Mouse (Mus musculus) heart, adult 2 months (tissue): ENCODE measurements around the gene Stx2. TPM values are rescaled to one million over a fixed set of nuclear protein-coding genes. Genes with fewer than 3 reads are reported as not detected.
A peak's percentile ranks its signal among the peaks of the same experiment; 100 is the strongest.

ENCODE experiments used
- DNase-seq, 2 experiments: peaks; one replicate each; pipeline ENCODE4 v3.0.0; 2021
- H3K27ac ChIP-seq: fragments of 200-600 bp; 2 replicates; pipeline ENCODE4 v1.8.1; 2022
- H3K27me3 ChIP-seq: fragments of 200-500 bp; 2 replicates; pipeline ENCODE4 v1.6.1; 2012; ENCODE audit warnings: mild to moderate bottlenecking, low read length, inconsistent platforms, mixed read lengths; ENCODE audit not compliant: control insufficient read depth, insufficient read depth
- H3K36me3 ChIP-seq: fragments of 200-500 bp; 2 replicates; pipeline ENCODE4 v1.6.1; 2012; ENCODE audit warnings: low read length, inconsistent platforms; ENCODE audit not compliant: control insufficient read depth, insufficient read depth
- H3K4me1 ChIP-seq: fragments of 200-500 bp; 2 replicates; pipeline ENCODE4 v1.6.1; 2011; ENCODE audit warnings: low read length; ENCODE audit not compliant: control insufficient read depth, insufficient read depth
- H3K4me3 ChIP-seq: fragments of 200-600 bp; 2 replicates; pipeline ENCODE4 v1.8.1; 2022
- H3K79me2 ChIP-seq: fragments of 200-500 bp; replicated peaks from 2 replicates; pipeline ENCODE4 v1.6.1; 2012; ENCODE audit warnings: mild to moderate bottlenecking, inconsistent platforms, low read length, moderate library complexity, mixed read lengths; ENCODE audit not compliant: control insufficient read depth, insufficient read depth
- H3K9ac ChIP-seq: fragments of 200-500 bp; 2 replicates; pipeline ENCODE4 v1.6.1; 2012; ENCODE audit warnings: low read depth, mild to moderate bottlenecking, control low read depth, inconsistent platforms, low read length, mixed read lengths
- CTCF ChIP-seq: fragments of 200-600 bp; IDR thresholded peaks from 2 replicates; pipeline ENCODE4 v1.8.1; 2022; ENCODE audit warnings: antibody characterized with exemption, mild to moderate bottlenecking, moderate library complexity
- EP300 ChIP-seq: fragments of 200-500 bp; IDR thresholded peaks from 2 replicates; pipeline ENCODE4 v1.6.1; 2011; ENCODE audit warnings: low read depth, low read length, control low read depth; ENCODE audit not compliant: insufficient read depth
- POLR2A ChIP-seq: fragments of 200-500 bp; IDR thresholded peaks from 2 replicates; pipeline ENCODE4 v1.6.1; 2011; ENCODE audit warnings: mild to moderate bottlenecking, low read depth, low read length, control low read depth; ENCODE audit not compliant: insufficient read depth
- WGBS: fragments of 180-500 bp; shearing (Covaris S2); methylation state at CpG from one replicate; pipeline ENCODE4 v1.1.7; 2018; 5-methylcytosine and 5-hydroxymethylcytosine counted together
- intact Hi-C: fragments of 180-260 bp; cut with DNase I; formaldehyde crosslinking; loops from one replicate; pipeline ENCODE4 v1.15.1; 2025
- polyA plus RNA-seq: library from polyadenylated mRNA; depleted of rRNA; stranded (reverse); fragments of >200 nt; gene quantifications from 2 replicates; pipeline ENCODE4 v1.2.3, GENCODE M21; 2012
- total RNA-seq, 2 experiments: library from RNA; stranded (reverse); gene quantifications; 2 replicates each; pipeline ENCODE4 v1.2.3; 2021

The Stx2 gene
- total and polyA plus RNA-seq, 3 experiments, result 12.0 to 17.1 (median 14.2) TPM

GRCm38 (mm10) chr5:129008008-129008407, 366 bp downstream of the Stx2 start:
- intact Hi-C loops, result loop anchor here (1.0 kb wide), 1 partner anchor 12 kb away; the partner anchor contains the start of gene Ran
- Histone ChIP-seq H3K27me3 (no peaks in the 10 kb centered on the region), H3K4me1 (peaks cover 8% of the 10 kb centered on the region), H3K79me2 (no peaks in the 10 kb centered on the region), H3K9ac (peak overlapping the region; percentile 79), H3K36me3 (no peaks in the 10 kb centered on the region), H3K27ac (peak overlapping the region; percentile 87), H3K4me3 (peak overlapping the region; percentile 66)
- WGBS, result 1% methylated on average over 18 of the region's 18 CpGs
- no peak for DNase-seq
- TF ChIP-seq POLR2A (no peak), CTCF (no peak), EP300 (no peak)

DNA sequence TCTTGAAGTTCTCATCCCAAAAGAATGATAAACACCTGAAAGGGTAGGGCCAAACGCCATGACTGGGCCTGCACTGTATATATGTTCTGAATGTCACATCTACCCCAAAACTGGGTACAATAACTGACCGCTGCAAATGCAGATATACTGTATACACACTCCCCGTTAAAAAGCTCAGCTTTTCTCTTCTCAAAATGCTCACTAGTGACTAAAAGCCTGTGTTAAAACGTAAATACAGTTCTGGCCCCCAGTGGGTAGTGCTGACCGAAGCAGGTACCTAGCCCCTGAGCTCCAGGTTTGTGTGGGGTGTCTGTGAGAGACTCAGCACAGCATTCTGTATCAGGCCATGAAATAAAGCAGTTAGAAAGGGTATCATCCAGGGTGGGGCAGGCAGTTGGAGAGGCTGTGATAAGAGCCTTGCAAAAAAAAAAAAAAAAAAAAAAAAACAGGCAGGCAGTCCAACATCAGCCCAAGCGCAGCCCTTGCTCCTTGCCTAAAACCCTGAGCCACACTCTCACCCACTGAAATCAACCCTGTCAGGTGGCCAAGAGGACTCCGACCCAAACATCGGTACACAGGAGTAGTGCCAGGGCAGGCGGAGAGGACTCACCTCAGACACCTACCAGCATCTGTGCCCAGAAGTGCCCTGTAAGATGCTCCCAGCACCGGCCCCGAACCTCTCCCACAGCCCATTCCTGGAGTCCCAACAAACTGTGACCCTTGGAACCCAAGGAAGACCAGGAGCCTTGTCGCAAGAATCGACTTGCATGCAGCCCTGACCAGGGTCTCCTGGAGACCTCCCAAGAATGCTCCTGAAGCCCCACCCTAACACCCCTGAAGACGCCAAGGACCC, 1.0 kb downstream of the Stx2 start:
- intact Hi-C loops, result no loop called here
- H3K9ac ChIP-seq, result peak overlapping the region; percentile 79
- H3K79me2 ChIP-seq, result no peaks in the 10 kb centered on the region
- H3K4me1 ChIP-seq, result peaks cover 14% of the 10 kb centered on the region
- H3K4me3 ChIP-seq, result peak overlapping the region; percentile 66
- TF ChIP-seq POLR2A, result no peak
- no peak for TF ChIP-seq EP300
- TF ChIP-seq CTCF, result no peak
- H3K27ac ChIP-seq, result peak overlapping the region; percentile 87
- 38% methylated on average over 14 of the region's 14 CpGs for WGBS
- DNase-seq, result peak in 1 of 2 experiments; percentile 26
- H3K27me3 ChIP-seq, result no peaks in the 10 kb centered on the region
- no peaks in the 10 kb centered on the region for H3K36me3 ChIP-seq

DNA sequence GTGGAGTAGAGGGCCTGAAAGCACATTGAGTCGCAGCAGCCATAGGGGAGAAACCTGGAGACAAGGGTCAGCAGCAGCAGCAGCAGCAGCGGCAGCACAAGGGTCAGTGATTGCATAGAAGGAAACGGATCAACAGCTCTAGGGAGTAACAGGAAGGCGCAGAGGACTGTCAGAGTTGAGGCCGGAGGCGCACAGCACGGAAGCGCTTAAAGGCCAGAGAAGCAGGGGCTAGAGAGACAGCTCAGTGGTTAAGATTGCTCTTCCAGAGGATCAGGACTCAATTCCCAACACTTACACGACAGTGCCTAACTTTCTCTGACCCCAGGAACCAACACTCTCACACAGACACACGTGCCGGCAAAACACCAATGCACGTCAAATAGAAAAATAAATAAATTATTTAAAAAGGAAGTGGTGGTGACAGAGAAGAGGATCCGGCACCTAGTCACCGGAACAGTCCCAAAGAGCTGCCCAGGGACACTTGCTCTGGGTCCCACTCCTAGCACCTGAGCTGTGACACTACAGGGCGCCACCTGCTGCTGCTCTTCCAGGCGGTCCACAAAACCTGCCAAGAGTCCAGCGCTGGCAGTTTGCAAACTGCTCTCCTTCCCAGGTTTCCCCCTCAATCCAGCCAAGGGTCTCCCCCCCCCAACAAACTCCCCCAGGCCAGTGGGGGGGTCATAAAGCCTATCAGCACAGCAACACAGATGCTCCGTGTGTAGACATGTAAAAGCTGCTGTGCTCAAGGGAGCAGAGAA, 2.2 kb downstream of the Stx2 start:
- Histone ChIP-seq H3K36me3 (no peaks in the 10 kb centered on the region), H3K4me1 (peaks cover 18% of the 10 kb centered on the region), H3K4me3 (peak overlapping the region; percentile 38), H3K27me3 (no peaks in the 10 kb centered on the region), H3K9ac (peak overlapping the region; percentile 43), H3K27ac (peak overlapping the region; percentile 87), H3K79me2 (no peaks in the 10 kb centered on the region)
- DNase-seq, result peak; percentile 34 to 43
- 42% methylated on average over 18 of the region's 18 CpGs for WGBS
- TF ChIP-seq POLR2A (0 out of 2 replicates have a peak, but pooled peaks have one; percentile 46), EP300 (no peak), CTCF (peak; percentile 54)
- intact Hi-C loops, result no loop called here

DNA sequence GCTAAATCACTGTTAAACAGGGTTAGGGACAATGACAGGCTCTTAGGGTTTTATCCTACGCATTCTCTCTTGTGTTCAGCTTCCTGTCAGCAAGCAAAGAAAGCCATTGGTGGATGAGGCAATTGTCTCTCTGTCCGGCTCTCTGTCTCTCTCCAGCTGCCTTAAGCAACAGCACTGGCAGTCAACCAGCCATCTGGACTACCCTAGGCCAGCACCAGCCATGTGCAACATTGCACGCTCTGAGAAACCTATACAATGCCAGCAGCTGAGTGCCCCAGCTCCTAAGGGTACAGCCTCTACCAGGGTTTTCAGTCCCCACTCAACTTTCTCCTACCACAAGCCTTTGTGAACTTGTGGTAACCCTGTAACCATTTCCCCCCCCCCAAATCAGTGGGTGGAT, 3.0 kb downstream of the Stx2 start:
- no peak overlapping the region for H3K9ac ChIP-seq
- H3K4me3 ChIP-seq, result no peak overlapping the region
- intact Hi-C loops, result no loop called here
- peak; percentile 56 to 58 for DNase-seq
- WGBS, result 54% methylated on average over 3 of the region's 3 CpGs
- H3K27me3 ChIP-seq, result no peaks in the 10 kb centered on the region
- H3K27ac ChIP-seq, result no peak overlapping the region; the same call in none of the 2 replicates
- TF ChIP-seq EP300, result no peak
- no peak for TF ChIP-seq POLR2A
- no peak for TF ChIP-seq CTCF
- no peaks in the 10 kb centered on the region for H3K36me3 ChIP-seq
- H3K79me2 ChIP-seq, result no peaks in the 10 kb centered on the region
- peaks cover 18% of the 10 kb centered on the region for H3K4me1 ChIP-seq

GRCm38 (mm10) chr5:129002571-129003011, 5.8 kb downstream of the Stx2 start:
- Histone ChIP-seq H3K36me3 (no peaks in the 10 kb centered on the region), H3K27me3 (no peaks in the 10 kb centered on the region), H3K79me2 (no peaks in the 10 kb centered on the region), H3K4me1 (peaks cover 18% of the 10 kb centered on the region), H3K9ac (peak overlapping the region; percentile 4; the same call in 1 of the 2 replicates), H3K27ac (peak overlapping the region; percentile 67), H3K4me3 (peak overlapping the region; percentile 21; the same call in 1 of the 2 replicates)
- WGBS, result 6% methylated on average over 14 of the region's 14 CpGs
- TF ChIP-seq POLR2A, result 0 out of 2 replicates have a peak, but pooled peaks have one; percentile 31
- peak; percentile 43 for TF ChIP-seq EP300
- TF ChIP-seq CTCF, result no peak
- intact Hi-C loops, result no loop called here
- peak; percentile 53 to 58 for DNase-seq
